9 mouse cellular contexts compared by ENCODE assay signal in genomic region chr1:170992550-170992949, GRCm38 (mm10). TPM values are rescaled to one million over a fixed set of nuclear protein-coding genes. Genes with fewer than 3 reads are reported as not detected.
A peak's percentile ranks its signal among the peaks of the same experiment; 100 is the strongest.
DNase-seq lines count a peak whose midpoint lies in the region; ATAC-seq lines count a peak whose summit lies in the region.
"Had no signal": no experiment of that assay in that cellular context is flagged by ENCODE, and none has a peak within 500 bp of the region (broad histone marks: within the 10 kb centered on the region; RNA-seq: fewer than 3 reads in every experiment).

No protein-coding gene starts in this region.

- WGBS in forebrain, embryonic 14.5 days: 65% methylated on average over 5 of the region's 5 CpGs
- 65% methylated on average over 5 of the region's 5 CpGs for WGBS in forebrain, embryonic 12.5 days
- 65% methylated on average over 5 of the region's 5 CpGs for WGBS in forebrain, embryonic 13.5 days

- no peak for ATAC-seq in forebrain, embryonic 14.5 days
- ATAC-seq in forebrain, embryonic 12.5 days (ENCODE audit: low FRiP score): no peak
- ATAC-seq in forebrain, embryonic 13.5 days: no peak

- H3K27me3 ChIP-seq in forebrain, embryonic 14.5 days (replicated peaks; ENCODE audit: control insufficient read depth, insufficient read depth, low read length): no peaks in the 10 kb centered on the region
- H3K27me3 ChIP-seq in forebrain, embryonic 12.5 days: 0 out of 2 replicates have a peak, but pooled peaks cover 6% of the 10 kb centered on the region
- H3K27me3 ChIP-seq in forebrain, embryonic 13.5 days: no peaks in the 10 kb centered on the region

- H3K4me3 ChIP-seq in forebrain, embryonic 14.5 days (ENCODE audit: low read depth, low read length): no peak overlapping the region
- no peak overlapping the region for H3K4me3 ChIP-seq in forebrain, embryonic 12.5 days (replicated peaks)
- H3K4me3 ChIP-seq in forebrain, embryonic 13.5 days: no peak overlapping the region
- H3K4me3 ChIP-seq: myocyte had no signal

- H3K9ac ChIP-seq in forebrain, embryonic 14.5 days (ENCODE audit: low read length): no peak overlapping the region
- no peak overlapping the region for H3K9ac ChIP-seq in forebrain, embryonic 12.5 days
- no peak overlapping the region for H3K9ac ChIP-seq in forebrain, embryonic 13.5 days

- H3K9me3 ChIP-seq in forebrain, embryonic 14.5 days (replicated peaks; ENCODE audit: control insufficient read depth, low read length): no peaks in the 10 kb centered on the region
- no peaks in the 10 kb centered on the region for H3K9me3 ChIP-seq in forebrain, embryonic 12.5 days
- H3K9me3 ChIP-seq in forebrain, embryonic 13.5 days (replicated peaks): no peaks in the 10 kb centered on the region

- H3K4me2 ChIP-seq in forebrain, embryonic 14.5 days (ENCODE audit: low read length): no peak overlapping the region
- no peak overlapping the region for H3K4me2 ChIP-seq in forebrain, embryonic 12.5 days
- no peak overlapping the region for H3K4me2 ChIP-seq in forebrain, embryonic 13.5 days

- DNase-seq in forebrain, embryonic 14.5 days (ENCODE audit: low spot score): peak; percentile 42
- peak; percentile 49 for DNase-seq in testis, postnatal 10 days (ENCODE audit: low spot score)
- no peak for DNase-seq in testis, postnatal 14 days (ENCODE audit: low spot score)
- DNase-seq in embryo, embryonic 11 days: peak; percentile 30
- peak; percentile 44 to 60 for DNase-seq in layer of hippocampus, postnatal 10 days (ENCODE audit: low spot score in 2 of 2)
- DNase-seq in retina, postnatal 1 day: peak; percentile 30

- H3K27ac ChIP-seq in forebrain, embryonic 14.5 days (ENCODE audit: low read depth, low read length): no peak overlapping the region
- H3K27ac ChIP-seq in forebrain, embryonic 12.5 days: no peak overlapping the region
- H3K27ac ChIP-seq in forebrain, embryonic 13.5 days: no peak overlapping the region

- no peaks in the 10 kb centered on the region for H3K4me1 ChIP-seq in forebrain, embryonic 14.5 days (ENCODE audit: control insufficient read depth, insufficient read depth, low read length)
- H3K4me1 ChIP-seq in forebrain, embryonic 12.5 days: no peaks in the 10 kb centered on the region
- H3K4me1 ChIP-seq in forebrain, embryonic 13.5 days: no peaks in the 10 kb centered on the region

- no peaks in the 10 kb centered on the region for H3K36me3 ChIP-seq in forebrain, embryonic 14.5 days (ENCODE audit: control insufficient read depth, insufficient read depth, low read length)
- H3K36me3 ChIP-seq in forebrain, embryonic 12.5 days (replicated peaks): no peaks in the 10 kb centered on the region
- H3K36me3 ChIP-seq in forebrain, embryonic 13.5 days (ENCODE audit: poor library complexity, severe bottlenecking): no peaks in the 10 kb centered on the region

RNA-seq across cellular contexts. Expression of gene Fcgr2b, which starts 16.2 kb away (rescaled TPM):
- 0.52 and 1.5 TPM in 2 replicates for polyA plus RNA-seq in forebrain, embryonic 14.5 days (2014; fragmentation: Nextera tagmentation; extraction: Ambion mirVana)
- polyA plus RNA-seq in forebrain, embryonic 12.5 days (2016; fragmentation: Nextera tagmentation; extraction: Ambion mirVana): 0.24 TPM in 1 of 2 replicates, not detected in the other
- 1 to 10 TPM; 2.5 to 4.3 TPM for total RNA-seq in layer of hippocampus, postnatal 10 days (2021)
- 0.12 and 0.26 TPM in 2 replicates for polyA plus RNA-seq in forebrain, embryonic 13.5 days (2015; fragmentation: Nextera tagmentation; extraction: Ambion mirVana)

RNA-seq across cellular contexts. Expression of gene Fcgr4, which starts 26.2 kb away (rescaled TPM):
- 0.41 and 0.50 TPM in 2 replicates for polyA plus RNA-seq in forebrain, embryonic 14.5 days (2014; fragmentation: Nextera tagmentation; extraction: Ambion mirVana)
- polyA plus RNA-seq in forebrain, embryonic 12.5 days (2016; fragmentation: Nextera tagmentation; extraction: Ambion mirVana): 0.26 and 0.31 TPM in 2 replicates
- total RNA-seq in layer of hippocampus, postnatal 10 days (2021): not detected
- polyA plus RNA-seq in forebrain, embryonic 13.5 days (2015; fragmentation: Nextera tagmentation; extraction: Ambion mirVana): 0.33 TPM in 1 of 2 replicates, not detected in the other
